Mouse (Mus musculus) brain, embryonic 14.5 days (tissue): Measurements from ENCODE around the gene Aida.

Experiments used
- CTCF ChIP-seq: fragments of 200-500 bp; IDR thresholded peaks from 2 replicates; pipeline ENCODE4 v1.5.1; 2012; ENCODE audit warnings: inconsistent platforms, mild to moderate bottlenecking, moderate library complexity, borderline replicate concordance; ENCODE audit not compliant: insufficient read depth, insufficient read length; ENCODE audit errors: extremely low read depth
- POLR2A ChIP-seq: fragments of 200-500 bp; IDR thresholded peaks from 2 replicates; pipeline ENCODE4 v1.6.1; 2012; ENCODE audit warnings: mild to moderate bottlenecking, inconsistent platforms, borderline replicate concordance; ENCODE audit not compliant: poor library complexity, insufficient read depth, insufficient read length, severe bottlenecking; ENCODE audit errors: extremely low read depth

GRCm38 (mm10) chr1:183312076-183312475 is 15.7 kb downstream of the Aida start:
- no peak for TF ChIP-seq POLR2A
- no peak for TF ChIP-seq CTCF
